Mouse (Mus musculus) kidney, postnatal 10 days (tissue): ENCODE data around the gene Bmp15.

ENCODE experiments used
- DNase-seq: peaks from one replicate; pipeline ENCODE4 v3.0.0; 2021; ENCODE audit warnings: mixed read lengths

Bmp15 gene

DNA sequence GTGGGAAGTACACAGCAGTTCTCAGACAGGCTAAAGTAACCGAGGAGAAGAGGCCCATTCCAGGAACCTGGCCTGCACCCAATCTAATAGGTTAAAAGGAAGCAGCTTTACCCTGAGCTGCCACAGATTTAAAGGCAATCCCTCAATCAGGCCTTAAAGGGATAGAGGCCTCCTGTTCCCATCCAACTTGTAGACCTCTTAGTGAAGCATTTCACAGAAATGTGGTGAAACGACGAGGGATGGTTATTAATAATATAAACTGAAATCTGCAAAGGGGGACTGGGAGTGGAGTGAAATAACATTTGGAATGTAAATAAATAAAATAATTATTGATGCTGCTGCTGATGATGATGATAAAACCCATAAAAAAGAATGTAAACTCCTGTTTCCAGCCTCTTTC is at the start of gene Bmp15:
Gene Bmp15, minus strand, starts transcription at position 101 of the 400 bp plus-strand sequence.
- DNase-seq, result peak; percentile 7

DNA sequence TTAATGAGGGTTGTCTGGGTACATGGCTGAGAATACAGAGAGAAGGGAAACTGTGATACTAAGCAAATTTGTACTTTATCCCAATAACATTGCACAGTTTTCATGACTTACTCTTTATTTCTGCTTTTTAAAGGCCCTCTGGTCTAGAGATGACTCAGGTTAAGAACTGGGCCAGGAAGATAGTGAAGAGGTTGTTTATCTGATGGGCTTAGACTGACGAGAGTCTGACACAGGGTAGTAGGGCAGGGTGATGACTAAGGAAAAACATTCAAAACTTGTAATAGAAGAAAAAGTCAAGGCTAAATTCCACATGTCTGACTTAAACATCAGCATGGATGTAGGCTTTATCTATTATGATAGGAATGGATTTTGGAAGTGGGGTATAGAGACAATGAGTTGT is 48.3 kb upstream of the Bmp15 start:
- DNase-seq, result no peak

DNA sequence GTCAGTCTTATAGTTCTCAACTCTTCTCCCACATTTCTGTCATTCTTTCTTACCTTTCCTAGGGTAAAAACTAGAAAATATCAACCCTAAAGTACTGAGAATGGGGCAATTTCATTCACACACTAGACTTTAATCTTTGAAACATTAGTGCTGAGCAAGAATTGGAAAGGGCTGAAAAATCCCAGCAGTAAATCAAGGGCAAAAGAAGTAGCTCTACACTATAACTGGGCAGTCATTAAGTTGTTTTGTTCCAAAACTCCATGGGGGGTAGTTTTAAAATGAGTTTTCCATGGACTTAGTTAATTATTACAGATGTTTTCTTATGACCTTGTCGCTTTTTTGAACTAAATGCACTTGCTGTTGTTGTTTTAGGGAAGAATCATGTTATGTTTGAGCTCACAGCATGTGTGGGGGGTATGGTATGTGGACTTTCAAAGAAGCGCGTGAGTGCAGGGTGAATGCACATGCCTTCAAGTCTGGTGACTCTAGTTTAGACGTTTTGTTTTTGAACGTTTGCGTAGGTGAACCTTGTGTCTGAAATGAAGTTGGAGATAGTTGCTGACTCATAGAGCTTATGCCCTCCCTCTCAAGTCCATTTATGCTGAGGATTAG is 37.1 kb upstream of the Bmp15 start:
- peak; percentile 30 for DNase-seq

DNA sequence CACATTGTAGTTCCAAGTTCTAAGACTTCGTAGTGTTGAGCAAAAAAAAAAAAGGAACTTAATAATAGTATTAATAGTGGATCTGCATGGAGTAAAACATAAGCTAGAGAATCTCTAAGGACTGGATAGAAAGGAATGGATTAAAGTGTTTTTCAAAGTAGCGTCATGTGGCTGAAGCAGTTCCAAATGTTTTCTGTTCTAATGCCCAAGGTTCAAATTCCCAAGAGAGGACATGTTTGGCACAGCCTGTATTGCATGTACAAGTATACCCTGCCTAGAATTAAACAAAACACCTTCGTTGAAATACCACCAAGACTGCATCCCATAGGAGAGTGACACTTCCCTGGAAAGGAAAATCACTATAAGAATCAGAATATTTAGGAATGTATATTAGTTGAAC is 36.4 kb upstream of the Bmp15 start:
- DNase-seq, result no peak

DNA sequence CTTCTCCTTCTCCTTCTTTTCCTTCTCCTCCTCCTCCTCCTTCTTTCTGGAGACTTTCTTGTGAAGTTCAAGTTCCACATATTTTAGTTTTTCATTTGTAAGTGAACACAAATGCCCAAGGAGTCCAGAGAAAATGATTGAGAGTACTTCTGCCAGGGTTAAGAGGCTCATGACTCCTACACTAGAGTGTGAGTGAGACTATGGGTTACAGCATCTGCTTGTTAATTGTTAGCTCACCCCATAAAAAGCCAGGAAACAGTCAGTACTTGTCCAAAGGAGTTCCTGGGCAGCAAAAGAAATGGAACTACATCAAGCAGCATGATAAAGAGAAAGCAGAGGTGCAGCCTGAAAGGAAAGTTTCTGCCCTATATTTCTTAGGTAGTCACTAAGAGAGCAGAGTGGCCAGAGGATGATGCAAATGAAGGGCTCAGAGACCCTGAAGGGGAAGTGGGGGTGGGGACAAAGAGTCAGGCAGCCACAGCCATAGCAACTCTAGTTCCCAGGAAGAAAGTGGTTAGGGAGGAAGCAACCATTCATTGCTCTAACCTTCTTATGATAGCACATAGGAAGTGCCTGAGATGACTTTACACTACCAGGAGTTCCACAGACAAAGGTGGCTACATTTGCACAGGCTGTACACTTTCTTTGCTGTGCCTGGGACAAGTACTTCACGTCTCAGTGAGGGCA is 24.9 kb upstream of the Bmp15 start:
- no peak for DNase-seq

DNA sequence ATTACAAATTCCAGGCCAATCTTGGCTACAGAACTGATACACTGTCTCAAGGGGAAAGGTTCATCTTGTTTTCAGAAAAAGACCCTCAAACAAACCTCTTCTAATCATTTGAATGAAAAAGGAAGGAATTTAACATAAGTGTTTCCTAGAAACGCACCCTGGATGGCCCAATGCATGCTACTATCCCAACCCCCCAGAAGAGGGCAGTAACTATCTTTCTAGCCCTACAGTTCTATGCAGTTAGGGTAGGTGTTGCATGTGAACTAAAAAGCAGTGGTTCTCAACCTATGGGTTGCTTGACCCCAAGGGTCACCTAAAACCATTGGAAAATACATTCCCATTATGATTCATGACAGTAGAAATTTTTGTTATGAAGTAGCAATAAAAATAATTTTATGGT is 3.5 kb upstream of the Bmp15 start:
- DNase-seq, result peak; percentile 21

DNA sequence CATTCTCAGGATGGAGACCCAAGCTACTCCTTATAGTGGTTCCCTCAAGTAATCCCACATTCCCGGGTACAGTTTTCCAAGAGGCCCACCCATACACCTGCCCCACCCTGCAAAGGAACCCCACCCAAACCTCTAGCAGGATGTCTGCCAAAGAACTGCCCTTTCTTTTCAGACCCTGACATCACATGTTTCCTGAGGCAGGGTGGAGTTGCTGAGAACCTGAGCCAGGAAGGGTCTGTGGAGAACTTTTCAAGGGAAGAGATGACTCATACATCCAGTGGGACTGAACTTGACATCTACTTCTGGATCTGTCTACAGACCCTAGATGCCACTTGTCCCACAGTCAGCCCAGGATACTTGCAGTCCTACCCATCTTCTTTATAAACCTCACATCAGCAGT is 2.8 kb downstream of the Bmp15 start:
- peak; percentile 5 for DNase-seq
